Mouse (Mus musculus): Measurements from ENCODE around the gene Tmem179b. TPM values are rescaled to one million over a fixed set of nuclear protein-coding genes. Genes with fewer than 3 reads are reported as not detected.

Gene Tmem179b
- polyA plus RNA-seq, 1 experiment, result 197 TPM

GRCm38 (mm10) chr19:8722907-8723573 is 51.2 kb downstream of the Tmem179b start, which contains the start of gene Slc3a2:
Gene Slc3a2, minus strand, starts transcription at chr19:8723369.
- Histone ChIP-seq H3K4me3 (ENCODE audit: control insufficient read depth, insufficient read depth, low read length) (peak within 1 kb of the TSS; percentile 73), H3K36me3 (ENCODE audit: control insufficient read depth, insufficient read depth, low read length) (peaks cover 24% of the 10 kb centered on the region), H3K4me1 (replicated peaks; ENCODE audit: control insufficient read depth, insufficient read depth, low read length) (peaks cover 3% of the 10 kb centered on the region; the same call in 1 of the 2 replicates), H3K27me3 (ENCODE audit: control insufficient read depth, insufficient read depth, low read length) (no peaks in the 10 kb centered on the region), H3K27ac (ENCODE audit: control insufficient read depth, insufficient read depth, low read length) (peak within 1 kb of the TSS; percentile 75)
- TF ChIP-seq CTCF (IDR thresholded peaks at IDR 0.05; ENCODE audit: borderline replicate concordance, control insufficient read depth, extremely low read depth, insufficient read depth, low read length, poor library complexity) (peak; percentile 41; the same call in 1 of the 2 replicates), POLR2A (IDR thresholded peaks at IDR 0.05; ENCODE audit: control insufficient read depth, extremely low read depth, insufficient read depth, low read length, poor library complexity) (peak; percentile 83)
- under 1% methylated on average over 50 of the region's 50 CpGs for WGBS
- DNase-seq, result peak; percentile 95

GRCm38 (mm10) chr19:8722559-8722906 is 51.7 kb downstream of the Tmem179b start:
- Histone ChIP-seq H3K27ac (ENCODE audit: control insufficient read depth, insufficient read depth, low read length) (peak overlapping the region; percentile 75), H3K36me3 (ENCODE audit: control insufficient read depth, insufficient read depth, low read length) (peaks cover 24% of the 10 kb centered on the region), H3K27me3 (ENCODE audit: control insufficient read depth, insufficient read depth, low read length) (no peaks in the 10 kb centered on the region), H3K4me1 (replicated peaks; ENCODE audit: control insufficient read depth, insufficient read depth, low read length) (peaks cover 3% of the 10 kb centered on the region; the same call in 1 of the 2 replicates), H3K4me3 (ENCODE audit: control insufficient read depth, insufficient read depth, low read length) (peak overlapping the region; percentile 73)
- 0% methylated on average over 5 of the region's 5 CpGs for WGBS
- TF ChIP-seq CTCF (IDR thresholded peaks at IDR 0.05; ENCODE audit: borderline replicate concordance, control insufficient read depth, extremely low read depth, insufficient read depth, low read length, poor library complexity), result no peak
- DNase-seq, result no peak

Other genes with a start within 250 kb of the Tmem179b start
- gene Slc22a8, start 183.2 kb downstream of the Tmem179b start, polyA plus RNA-seq (2012; rRNA removed), result 0.10 and 0.38 TPM in 2 replicates
- gene Slc22a6, start 156.4 kb downstream of the Tmem179b start, polyA plus RNA-seq (2012; rRNA removed), result 0.16 TPM in 1 of 2 replicates, not detected in the other
- 0.01 and 0.05 TPM in 2 replicates for gene Chrm1, start 110.7 kb downstream of the Tmem179b start, polyA plus RNA-seq (2012; rRNA removed)
- 154 and 165 TPM in 2 replicates for gene Slc3a2, start 51.1 kb downstream of the Tmem179b start, polyA plus RNA-seq (2012; rRNA removed)
- gene Wdr74, start 38.6 kb downstream of the Tmem179b start, polyA plus RNA-seq (2012; rRNA removed), result 49.2 and 54.7 TPM in 2 replicates
- gene 1700092M07Rik, start 33.7 kb downstream of the Tmem179b start, polyA plus RNA-seq (2012; rRNA removed), result not detected in 2 replicates
- gene Stx5a, start 33.1 kb downstream of the Tmem179b start, polyA plus RNA-seq (2012; rRNA removed), result 128 and 137 TPM in 2 replicates
- gene Nxf1, start 17.4 kb downstream of the Tmem179b start, polyA plus RNA-seq (2012; rRNA removed), result 170 and 191 TPM in 2 replicates
- gene Tmem223, start 3.5 kb downstream of the Tmem179b start, polyA plus RNA-seq (2012; rRNA removed), result 277 and 363 TPM in 2 replicates
- gene Taf6l, start 11.9 kb upstream of the Tmem179b start, polyA plus RNA-seq (2012; rRNA removed), result 24.9 and 28.7 TPM in 2 replicates
- gene Polr2g, start 24.1 kb upstream of the Tmem179b start, polyA plus RNA-seq (2012; rRNA removed), result 77.0 and 77.1 TPM in 2 replicates
- gene Zbtb3, start 28.1 kb upstream of the Tmem179b start, polyA plus RNA-seq (2012; rRNA removed), result 3.0 and 3.2 TPM in 2 replicates
- 36.1 and 37.5 TPM in 2 replicates for gene Ttc9c, start 44.9 kb upstream of the Tmem179b start, polyA plus RNA-seq (2012; rRNA removed)
- 29.3 and 34.3 TPM in 2 replicates for gene Hnrnpul2, start 45.5 kb upstream of the Tmem179b start, polyA plus RNA-seq (2012; rRNA removed)
- 1.5 and 1.6 TPM in 2 replicates for gene AC129217.1, start 55.3 kb upstream of the Tmem179b start, polyA plus RNA-seq (2012; rRNA removed)
- 136 and 153 TPM in 2 replicates for gene Bscl2, start 63.0 kb upstream of the Tmem179b start, polyA plus RNA-seq (2012; rRNA removed)
- 0.15 TPM in 1 of 2 replicates, not detected in the other for gene Gng3, start 64.7 kb upstream of the Tmem179b start, polyA plus RNA-seq (2012; rRNA removed)
- 1.2 and 1.3 TPM in 2 replicates for gene Lrrn4cl, start 76.3 kb upstream of the Tmem179b start, polyA plus RNA-seq (2012; rRNA removed)
- 108 and 119 TPM in 2 replicates for gene Ubxn1, start 97.0 kb upstream of the Tmem179b start, polyA plus RNA-seq (2012; rRNA removed)
- 38.7 and 39.2 TPM in 2 replicates for gene Uqcc3, start 106.5 kb upstream of the Tmem179b start, polyA plus RNA-seq (2012; rRNA removed)
- gene Lbhd1, start 109.3 kb upstream of the Tmem179b start, polyA plus RNA-seq (2012; rRNA removed), result 2.4 and 3.0 TPM in 2 replicates
- gene Gm49403, start 109.5 kb upstream of the Tmem179b start, polyA plus RNA-seq (2012; rRNA removed), result not detected in 2 replicates
- 15.3 and 19.1 TPM in 2 replicates for gene 1810009A15Rik, start 114.4 kb upstream of the Tmem179b start, polyA plus RNA-seq (2012; rRNA removed)
- gene Gm49416, start 114.5 kb upstream of the Tmem179b start, polyA plus RNA-seq (2012; rRNA removed), result not detected in 2 replicates
- gene Ints5, start 118.5 kb upstream of the Tmem179b start, polyA plus RNA-seq (2012; rRNA removed), result 51.9 and 56.0 TPM in 2 replicates
- gene Ganab, start 123.6 kb upstream of the Tmem179b start, polyA plus RNA-seq (2012; rRNA removed), result 203 and 219 TPM in 2 replicates
- gene B3gat3, start 145.9 kb upstream of the Tmem179b start, polyA plus RNA-seq (2012; rRNA removed), result 102 and 106 TPM in 2 replicates
- gene Rom1, start 154.9 kb upstream of the Tmem179b start, polyA plus RNA-seq (2012; rRNA removed), result 11.9 and 13.5 TPM in 2 replicates
- gene Eml3, start 155.1 kb upstream of the Tmem179b start, polyA plus RNA-seq (2012; rRNA removed), result 72.3 and 73.1 TPM in 2 replicates
- gene Mta2, start 167.4 kb upstream of the Tmem179b start, polyA plus RNA-seq (2012; rRNA removed), result 79.6 and 92.0 TPM in 2 replicates
- 39.4 and 42.0 TPM in 2 replicates for gene Tut1, start 179.4 kb upstream of the Tmem179b start, polyA plus RNA-seq (2012; rRNA removed)
- 251 and 292 TPM in 2 replicates for gene Eef1g, start 192.6 kb upstream of the Tmem179b start, polyA plus RNA-seq (2012; rRNA removed)
- gene Ahnak, start 214.8 kb upstream of the Tmem179b start, polyA plus RNA-seq (2012; rRNA removed), result 6.0 and 7.9 TPM in 2 replicates

Data from thymus, adult 2 months (tissue).